ENCODE assay signal across 7 mouse cellular contexts in the genomic region with DNA sequence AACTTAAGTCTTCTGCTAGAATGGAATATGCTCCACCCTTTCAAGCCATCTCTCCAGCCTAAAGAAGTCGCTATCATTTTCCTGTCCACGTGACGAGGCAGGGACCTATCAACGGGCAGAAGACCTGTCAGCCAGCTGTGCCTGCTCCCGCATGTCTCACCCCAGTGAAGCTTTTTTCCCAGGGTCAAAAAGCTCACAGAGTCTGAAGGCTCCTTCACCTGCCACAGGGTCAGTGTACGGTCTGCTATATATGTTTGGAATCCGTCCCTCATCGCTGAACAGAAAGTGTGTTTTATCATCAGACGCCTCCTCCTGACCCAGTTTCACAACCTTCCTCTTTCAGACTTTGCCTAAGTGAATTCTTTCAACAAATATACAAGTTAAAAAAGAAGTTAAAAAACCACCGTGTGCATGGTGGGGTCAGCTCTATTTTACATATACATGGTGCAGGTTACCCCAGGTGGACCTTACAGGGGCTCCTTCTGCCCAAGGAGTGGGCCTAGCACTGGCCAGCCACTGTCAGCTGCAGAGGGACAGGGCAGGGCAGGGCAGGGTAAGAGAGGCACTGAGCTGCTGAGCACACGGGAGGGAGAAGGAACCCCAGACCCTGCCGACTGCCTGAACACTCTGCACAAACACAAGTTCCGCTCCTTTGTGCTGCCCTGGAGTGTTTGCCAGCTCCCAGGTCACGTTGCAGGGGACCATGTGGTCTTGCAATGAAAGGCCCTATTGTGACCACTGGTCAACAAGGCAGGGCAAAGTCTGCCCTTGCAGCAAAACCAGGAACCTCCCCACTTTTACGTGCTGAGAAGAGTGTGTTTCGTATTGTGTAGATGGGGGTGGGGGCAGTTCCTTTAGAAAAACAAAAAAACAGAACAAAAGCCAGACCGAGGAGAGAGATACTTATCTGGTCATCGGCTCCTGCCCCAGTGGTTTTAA.
DNase-seq lines count a peak whose midpoint lies in the region; ATAC-seq and TF ChIP-seq lines count a peak whose summit lies in the region.

No protein-coding gene starts in this region.

- H3K4me2 ChIP-seq in heart, embryonic 16.5 days (ENCODE audit: low read depth, low read length), result peak overlapping the region; percentile 21
- H3K4me2 ChIP-seq in kidney, embryonic 16.5 days (replicated peaks; ENCODE audit: low read depth, low read length), result no peak overlapping the region
- H3K4me2 ChIP-seq in limb, embryonic 15.5 days, result no peak overlapping the region
- H3K4me2 ChIP-seq in midbrain, embryonic 12.5 days (replicated peaks), result peak overlapping the region; percentile 23; the same call in 1 of the 2 replicates

- no peak overlapping the region for H3K9ac ChIP-seq in heart, embryonic 16.5 days (ENCODE audit: low read length)
- H3K9ac ChIP-seq in kidney, embryonic 16.5 days (replicated peaks; ENCODE audit: low read length), result no peak overlapping the region
- no peak overlapping the region for H3K9ac ChIP-seq in limb, embryonic 15.5 days
- no peak overlapping the region; the same call in 1 of the 2 replicates for H3K9ac ChIP-seq in midbrain, embryonic 12.5 days (replicated peaks)

- peak; percentile 80 for DNase-seq in brain, embryonic 14.5 days (ENCODE audit: low read depth)
- DNase-seq in embryonic facial prominence, embryonic 10.5 days (ENCODE audit: low spot score), result peak; percentile 68
- peak; percentile 18 for DNase-seq in splenic B cell, adult 2 months (ENCODE audit: low read depth, low spot score)

- no peak for TF ChIP-seq CTCF in brain, embryonic 14.5 days (IDR thresholded peaks at IDR 0.05; ENCODE audit: borderline replicate concordance, extremely low read depth, insufficient read depth, insufficient read length)

- WGBS in embryonic facial prominence, embryonic 10.5 days, result 40% methylated on average over 18 of the region's 18 CpGs
- 37% methylated on average over 18 of the region's 18 CpGs for WGBS in heart, embryonic 16.5 days
- 45% methylated on average over 18 of the region's 18 CpGs for WGBS in kidney, embryonic 16.5 days
- 67% methylated on average over 18 of the region's 18 CpGs for WGBS in limb, embryonic 15.5 days
- 51% methylated on average over 18 of the region's 18 CpGs for WGBS in midbrain, embryonic 12.5 days

- H3K27me3 ChIP-seq in embryonic facial prominence, embryonic 10.5 days (replicated peaks; ENCODE audit: low read depth, poor library complexity, severe bottlenecking), result no peaks in the 10 kb centered on the region
- no peaks in the 10 kb centered on the region for H3K27me3 ChIP-seq in heart, embryonic 16.5 days (ENCODE audit: control insufficient read depth, insufficient read depth, low read length)
- no peaks in the 10 kb centered on the region for H3K27me3 ChIP-seq in kidney, embryonic 16.5 days (ENCODE audit: insufficient read depth, low read length)
- H3K27me3 ChIP-seq in limb, embryonic 15.5 days, result no peaks in the 10 kb centered on the region
- H3K27me3 ChIP-seq in midbrain, embryonic 12.5 days, result no peaks in the 10 kb centered on the region
- no peaks in the 10 kb centered on the region for H3K27me3 ChIP-seq in splenic B cell, adult 2 months (ENCODE audit: control insufficient read depth, insufficient read depth, low read length, poor library complexity, severe bottlenecking)

- TF ChIP-seq POLR2A in brain, embryonic 14.5 days (IDR thresholded peaks at IDR 0.05; ENCODE audit: borderline replicate concordance, extremely low read depth, insufficient read depth, insufficient read length, poor library complexity, severe bottlenecking), result no peak

- H3K9me3 ChIP-seq in embryonic facial prominence, embryonic 10.5 days, result no peaks in the 10 kb centered on the region
- no peaks in the 10 kb centered on the region for H3K9me3 ChIP-seq in heart, embryonic 16.5 days (replicated peaks; ENCODE audit: control insufficient read depth, low read length)
- 0 out of 2 replicates have a peak, but pooled peaks cover 3% of the 10 kb centered on the region for H3K9me3 ChIP-seq in kidney, embryonic 16.5 days (ENCODE audit: low read length)
- H3K9me3 ChIP-seq in limb, embryonic 15.5 days, result no peaks in the 10 kb centered on the region
- no peaks in the 10 kb centered on the region for H3K9me3 ChIP-seq in midbrain, embryonic 12.5 days

- ATAC-seq in heart, embryonic 16.5 days (replicated peaks; ENCODE audit: extremely low read depth, insufficient read depth, low FRiP score), result peak; percentile 37; the same call in 1 of the 2 replicates
- peak; percentile 67 for ATAC-seq in kidney, embryonic 16.5 days (ENCODE audit: low FRiP score, low TSS enrichment)
- no peak for ATAC-seq in limb, embryonic 15.5 days (ENCODE audit: insufficient number of reproducible peaks, low FRiP score, low TSS enrichment, low read depth)
- ATAC-seq in midbrain, embryonic 12.5 days (ENCODE audit: low FRiP score, low read depth), result peak; percentile 38

- peaks cover 26% of the 10 kb centered on the region for H3K4me1 ChIP-seq in embryonic facial prominence, embryonic 10.5 days
- H3K4me1 ChIP-seq in heart, embryonic 16.5 days (ENCODE audit: control insufficient read depth, insufficient read depth, low read length), result peaks cover 7% of the 10 kb centered on the region; the same call in 1 of the 2 replicates
- H3K4me1 ChIP-seq in kidney, embryonic 16.5 days (ENCODE audit: insufficient read depth, low read length), result peaks cover 11% of the 10 kb centered on the region; the same call in 1 of the 2 replicates
- H3K4me1 ChIP-seq in limb, embryonic 15.5 days, result peaks cover 8% of the 10 kb centered on the region; the same call in 1 of the 2 replicates
- H3K4me1 ChIP-seq in midbrain, embryonic 12.5 days, result peaks cover 7% of the 10 kb centered on the region

- H3K4me3 ChIP-seq in embryonic facial prominence, embryonic 10.5 days, result 0 out of 2 replicates have a peak overlapping the region, but pooled peaks have one; percentile 19
- no peak overlapping the region for H3K4me3 ChIP-seq in heart, embryonic 16.5 days (ENCODE audit: low read length)
- no peak overlapping the region for H3K4me3 ChIP-seq in kidney, embryonic 16.5 days (ENCODE audit: low read length)
- no peak overlapping the region for H3K4me3 ChIP-seq in limb, embryonic 15.5 days
- no peak overlapping the region for H3K4me3 ChIP-seq in midbrain, embryonic 12.5 days

- H3K27ac ChIP-seq in embryonic facial prominence, embryonic 10.5 days (replicated peaks), result peak overlapping the region; percentile 75
- H3K27ac ChIP-seq in heart, embryonic 16.5 days (ENCODE audit: low read length), result peak overlapping the region; percentile 58; the same call in 1 of the 2 replicates
- peak overlapping the region; percentile 35; the same call in 1 of the 2 replicates for H3K27ac ChIP-seq in kidney, embryonic 16.5 days (ENCODE audit: low read length)
- H3K27ac ChIP-seq in limb, embryonic 15.5 days, result peak overlapping the region; percentile 43; the same call in 1 of the 2 replicates
- H3K27ac ChIP-seq in midbrain, embryonic 12.5 days (replicated peaks), result no peak overlapping the region

- no peaks in the 10 kb centered on the region for H3K36me3 ChIP-seq in embryonic facial prominence, embryonic 10.5 days (replicated peaks)
- no peaks in the 10 kb centered on the region for H3K36me3 ChIP-seq in heart, embryonic 16.5 days (ENCODE audit: control insufficient read depth, insufficient read depth)
- no peaks in the 10 kb centered on the region for H3K36me3 ChIP-seq in kidney, embryonic 16.5 days (ENCODE audit: insufficient read depth, low read length)
- H3K36me3 ChIP-seq in limb, embryonic 15.5 days, result no peaks in the 10 kb centered on the region
- H3K36me3 ChIP-seq in midbrain, embryonic 12.5 days, result no peaks in the 10 kb centered on the region
- H3K36me3 ChIP-seq in splenic B cell, adult 2 months (ENCODE audit: control insufficient read depth, insufficient read depth, low read length, poor library complexity, severe bottlenecking), result no peaks in the 10 kb centered on the region

Comparison
In these comparisons a context has a peak if more than half of its experiments do, and no peak if none do; other contexts are left out.
1. DNase-seq: peak in every context shown above with its lines; median percentile 80 in brain, embryonic 14.5 days; 68 in embryonic facial prominence, embryonic 10.5 days; 18 in splenic B cell, adult 2 months.
2. H3K4me2 ChIP-seq: peak in heart, embryonic 16.5 days (single experiment) and midbrain, embryonic 12.5 days (single experiment); none in kidney, embryonic 16.5 days (single experiment) and limb, embryonic 15.5 days (single experiment).